Mouse (Mus musculus): ENCODE results near the gene Sf3a2.

Sf3a2 gene

GRCm38 (mm10) chr10:80798150-80799006, at the start of gene Sf3a2, which contains the start of gene Plekhj1:
Gene Sf3a2 (plus strand): TSS chr10:80798198.
Gene Plekhj1 (minus strand): TSS chr10:80798626.
- peak; percentile 97 for DNase-seq (ENCODE audit: low spot score)

GRCm38 (mm10) chr10:80748609-80749008, 49.4 kb upstream of the Sf3a2 start:
- peak; percentile 54 for DNase-seq (ENCODE audit: low spot score)

- DNase-seq (ENCODE audit: low spot score) = no peak
Observed at GRCm38 (mm10) chr10:80751188-80751832, 46.7 kb upstream of the Sf3a2 start.

GRCm38 (mm10) chr10:80752079-80752625, 45.8 kb upstream of the Sf3a2 start:
- DNase-seq (ENCODE audit: low spot score) = peak; percentile 76

GRCm38 (mm10) chr10:80754594-80755290, 43.3 kb upstream of the Sf3a2 start, which contains the start of gene Dot1l:
Gene Dot1l (plus strand): TSS chr10:80755206.
- DNase-seq (ENCODE audit: low spot score) = peak; percentile 98

GRCm38 (mm10) chr10:80755291-80756015, 42.5 kb upstream of the Sf3a2 start:
- no peak for DNase-seq (ENCODE audit: low spot score)

GRCm38 (mm10) chr10:80756099-80756498, 41.9 kb upstream of the Sf3a2 start:
- DNase-seq (ENCODE audit: low spot score) = no peak

GRCm38 (mm10) chr10:80756509-80756908, 41.5 kb upstream of the Sf3a2 start:
- no peak for DNase-seq (ENCODE audit: low spot score)

GRCm38 (mm10) chr10:80756967-80757366, 41.0 kb upstream of the Sf3a2 start:
- peak; percentile 54 for DNase-seq (ENCODE audit: low spot score)

GRCm38 (mm10) chr10:80757717-80758116, 40.3 kb upstream of the Sf3a2 start:
- DNase-seq (ENCODE audit: low spot score) = peak; percentile 55

- DNase-seq (ENCODE audit: low spot score) = no peak
Observed at GRCm38 (mm10) chr10:80758651-80759050, 39.3 kb upstream of the Sf3a2 start.

- no peak for DNase-seq (ENCODE audit: low spot score)
Observed at GRCm38 (mm10) chr10:80760596-80761524, 37.1 kb upstream of the Sf3a2 start.

- no peak for DNase-seq (ENCODE audit: low spot score)
Observed at GRCm38 (mm10) chr10:80761821-80762220, 36.2 kb upstream of the Sf3a2 start.

- no peak for DNase-seq (ENCODE audit: low spot score)
Observed at GRCm38 (mm10) chr10:80763502-80763901, 34.5 kb upstream of the Sf3a2 start.

- no peak for DNase-seq (ENCODE audit: low spot score)
Observed at GRCm38 (mm10) chr10:80765746-80766145, 32.3 kb upstream of the Sf3a2 start.

- DNase-seq (ENCODE audit: low spot score) = no peak
Observed at GRCm38 (mm10) chr10:80766161-80766815, 31.7 kb upstream of the Sf3a2 start.

GRCm38 (mm10) chr10:80768365-80768764, 29.6 kb upstream of the Sf3a2 start:
- DNase-seq (ENCODE audit: low spot score) = no peak

GRCm38 (mm10) chr10:80773816-80774215, 24.2 kb upstream of the Sf3a2 start:
- no peak for DNase-seq (ENCODE audit: low spot score)

GRCm38 (mm10) chr10:80774549-80774948, 23.4 kb upstream of the Sf3a2 start:
- DNase-seq (ENCODE audit: low spot score) = peak; percentile 74

- DNase-seq (ENCODE audit: low spot score) = no peak
Observed at GRCm38 (mm10) chr10:80774981-80775380, 23.0 kb upstream of the Sf3a2 start.
